Mouse (Mus musculus) frontal cortex, postnatal 10 days (tissue): ENCODE results near the gene Gm45233.
A peak's percentile ranks its signal among the peaks of the same experiment; 100 is the strongest.

ENCODE experiments used
- DNase-seq, 2 experiments: peaks; one replicate each; pipeline ENCODE4 v3.0.0; 2022; ENCODE audit warnings: low spot score in 2 of 2, mixed read lengths in 1 of 2

Gm45233 gene

GRCm38 (mm10) chr7:43495343-43496021 is 51.6 kb downstream of the Gm45233 start:
- DNase-seq, result peak in 1 of 2 experiments; percentile 64

GRCm38 (mm10) chr7:43511707-43512478 is 68.0 kb downstream of the Gm45233 start:
- no peak for DNase-seq

- DNase-seq, result no peak
These were observed 68.6 kb downstream of the Gm45233 start for GRCm38 (mm10) chr7:43512519-43512918.
